Mouse (Mus musculus) heart, embryonic 15.5 days (tissue): ENCODE measurements around the gene Stkld1. TPM values are rescaled to one million over a fixed set of nuclear protein-coding genes. Genes with fewer than 3 reads are reported as not detected.

Source experiments
- ATAC-seq: fragments of 200-750 bp; cut with Nextera tagmentation; replicated peaks from 2 replicates; pipeline ENCODE4 v1.8.0; 2017; ENCODE audit warnings: low read depth, moderate TSS enrichment; ENCODE audit not compliant: insufficient number of reproducible peaks, insufficient read depth, low FRiP score
- H3K27ac ChIP-seq: fragments of 300-500 bp; sonication (generic); 2 replicates; pipeline ENCODE4 v1.5.1; 2015; ENCODE audit warnings: mild to moderate bottlenecking, inconsistent platforms
- H3K27me3 ChIP-seq: fragments of 300-500 bp; sonication (generic); 2 replicates; pipeline ENCODE4 v1.6.1; 2015; ENCODE audit warnings: inconsistent platforms
- H3K36me3 ChIP-seq: fragments of 300-500 bp; sonication (generic); 2 replicates; pipeline ENCODE4 v1.6.1; 2015; ENCODE audit warnings: mild to moderate bottlenecking, inconsistent platforms
- H3K4me1 ChIP-seq: fragments of 300-500 bp; sonication (generic); replicated peaks from 2 replicates; pipeline ENCODE4 v1.6.1; 2015; ENCODE audit warnings: inconsistent platforms
- H3K4me2 ChIP-seq: fragments of 300-500 bp; sonication (generic); 2 replicates; pipeline ENCODE4 v1.6.1; 2015; ENCODE audit warnings: inconsistent platforms, mild to moderate bottlenecking, moderate library complexity
- H3K4me3 ChIP-seq: fragments of 300-500 bp; sonication (generic); 2 replicates; pipeline ENCODE4 v1.5.1; 2015; ENCODE audit warnings: mild to moderate bottlenecking, inconsistent platforms
- H3K9ac ChIP-seq: fragments of 300-500 bp; sonication (generic); 2 replicates; pipeline ENCODE4 v1.6.1; 2015; ENCODE audit warnings: mild to moderate bottlenecking, inconsistent platforms
- H3K9me3 ChIP-seq: fragments of 300-500 bp; sonication (generic); replicated peaks from 2 replicates; pipeline ENCODE4 v1.6.1; 2016; ENCODE audit warnings: inconsistent platforms
- WGBS: fragments of 180-500 bp; shearing (Covaris S2); methylation state at CpG from one replicate; pipeline ENCODE4 v1.1.7; 2015; ENCODE audit warnings: mixed read lengths; 5-methylcytosine and 5-hydroxymethylcytosine counted together
- polyA plus RNA-seq: library from polyadenylated mRNA; unstranded; fragments of >200 nt; fragmentation: Nextera tagmentation; extraction: Ambion mirVana; gene quantifications from 2 replicates; pipeline ENCODE4 v1.2.1, GENCODE M21; 2015

The Stkld1 gene
- polyA plus RNA-seq, 1 experiment from 2014 or later = 0.11 TPM

DNA sequence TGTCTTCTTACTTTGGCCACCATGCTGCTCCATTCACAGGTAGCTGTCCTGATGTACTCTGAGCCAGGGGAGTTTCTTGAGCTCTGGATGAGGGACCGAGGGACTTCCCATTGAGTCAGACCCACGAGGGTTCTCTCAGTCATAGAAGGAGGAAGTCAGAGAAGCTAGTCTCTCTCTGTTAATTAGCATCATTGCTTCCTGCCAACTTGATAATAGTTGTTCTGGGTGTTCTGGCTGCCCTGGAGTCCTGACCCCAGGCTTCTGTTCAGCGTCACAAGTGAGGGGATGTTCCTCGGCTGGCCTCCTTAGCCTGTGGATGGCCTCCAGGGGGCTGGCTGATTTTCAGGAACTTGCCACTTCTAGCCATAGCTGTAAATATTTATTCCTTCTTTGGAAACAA, 40.1 kb downstream of the Stkld1 start:
- Histone ChIP-seq H3K27me3 (peaks cover 9% of the 10 kb centered on the region; the same call in 1 of the 2 replicates), H3K9ac (no peak overlapping the region), H3K4me2 (no peak overlapping the region), H3K9me3 (no peaks in the 10 kb centered on the region), H3K27ac (no peak overlapping the region), H3K4me3 (no peak overlapping the region), H3K36me3 (no peaks in the 10 kb centered on the region), H3K4me1 (no peaks in the 10 kb centered on the region)
- WGBS = 26% methylated on average over 4 of the region's 4 CpGs
- no peak for ATAC-seq

DNA sequence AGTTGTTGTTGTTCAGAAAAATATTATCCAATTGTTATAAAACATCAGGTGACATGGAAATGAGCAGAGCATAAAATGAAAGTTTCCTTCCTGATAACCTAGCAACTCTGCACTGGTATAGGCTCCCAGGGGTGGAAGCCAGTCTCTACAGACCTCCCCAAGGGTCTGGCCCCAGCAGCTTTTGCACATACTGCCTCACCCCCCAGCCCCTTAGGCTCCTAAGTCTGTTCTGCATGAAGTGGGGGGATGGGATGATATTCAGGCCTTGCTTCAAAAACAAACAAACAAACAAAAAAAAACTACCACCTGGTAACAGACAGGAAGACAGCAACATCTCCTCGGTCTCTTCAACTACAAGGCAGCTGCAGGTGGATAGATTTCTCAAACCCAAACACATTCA, 46.5 kb downstream of the Stkld1 start:
- WGBS = 69% methylated on average over 1 of the region's 1 CpGs
- H3K9ac ChIP-seq = no peak overlapping the region
- no peaks in the 10 kb centered on the region for H3K9me3 ChIP-seq
- ATAC-seq = no peak
- H3K27ac ChIP-seq = no peak overlapping the region
- H3K4me3 ChIP-seq = no peak overlapping the region
- peaks cover 4% of the 10 kb centered on the region; the same call in 1 of the 2 replicates for H3K27me3 ChIP-seq
- no peaks in the 10 kb centered on the region for H3K4me1 ChIP-seq
- H3K4me2 ChIP-seq = no peak overlapping the region
- no peaks in the 10 kb centered on the region for H3K36me3 ChIP-seq

DNA sequence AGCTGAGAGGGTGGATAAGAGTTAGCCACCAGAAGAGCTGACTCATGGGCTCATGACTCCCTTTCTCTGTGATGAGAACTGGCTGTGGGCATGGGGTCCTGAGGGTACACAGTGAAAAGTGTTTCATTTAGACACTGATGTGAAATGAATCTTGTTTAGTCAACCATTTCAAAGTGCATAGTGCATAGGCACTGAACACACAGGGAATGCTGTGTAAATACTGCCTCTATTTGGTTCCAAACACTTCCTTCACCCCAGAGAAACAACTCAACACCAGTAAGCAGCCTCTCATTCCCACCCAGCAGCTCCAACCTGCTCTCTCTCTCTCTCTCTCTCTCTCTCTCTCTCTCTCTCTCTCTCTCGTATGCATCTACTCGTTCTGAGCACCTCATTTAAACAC, 50.3 kb downstream of the Stkld1 start:
- no peak overlapping the region for H3K9ac ChIP-seq
- WGBS = 68% methylated on average over 2 of the region's 2 CpGs

DNA sequence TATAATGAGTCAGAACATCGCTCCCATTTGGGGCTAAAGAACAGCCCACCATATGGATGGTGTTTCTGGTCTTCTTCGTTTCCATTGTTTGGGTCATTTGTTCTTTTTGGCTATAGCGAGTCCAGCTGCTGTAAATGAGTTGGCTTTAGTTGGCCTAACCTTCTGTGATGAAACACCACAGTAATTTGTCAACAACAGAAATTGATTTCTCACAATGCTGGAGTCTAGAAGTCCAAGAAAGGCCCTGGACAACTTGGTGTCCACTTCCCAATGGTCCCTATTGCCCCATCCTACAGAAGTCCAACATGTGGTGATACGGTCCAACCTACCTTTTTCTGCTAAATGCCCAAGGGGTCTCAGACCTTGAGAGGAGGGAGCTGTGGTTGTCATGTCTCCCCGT, 50.8 kb downstream of the Stkld1 start:
- Histone ChIP-seq H3K4me1 (no peaks in the 10 kb centered on the region), H3K27me3 (peaks cover 4% of the 10 kb centered on the region; the same call in 1 of the 2 replicates), H3K9ac (no peak overlapping the region), H3K27ac (no peak overlapping the region), H3K4me3 (no peak overlapping the region), H3K9me3 (no peaks in the 10 kb centered on the region), H3K36me3 (no peaks in the 10 kb centered on the region), H3K4me2 (no peak overlapping the region)
- 78% methylated on average over 5 of the region's 5 CpGs for WGBS
- ATAC-seq = no peak

More for the DNA sequence above, 50.3 kb downstream of the Stkld1 start:
- ATAC-seq = no peak
- Histone ChIP-seq H3K4me1 (no peaks in the 10 kb centered on the region), H3K9me3 (no peaks in the 10 kb centered on the region), H3K4me2 (no peak overlapping the region), H3K27ac (no peak overlapping the region), H3K36me3 (no peaks in the 10 kb centered on the region), H3K27me3 (peaks cover 4% of the 10 kb centered on the region; the same call in 1 of the 2 replicates), H3K4me3 (no peak overlapping the region)

DNA sequence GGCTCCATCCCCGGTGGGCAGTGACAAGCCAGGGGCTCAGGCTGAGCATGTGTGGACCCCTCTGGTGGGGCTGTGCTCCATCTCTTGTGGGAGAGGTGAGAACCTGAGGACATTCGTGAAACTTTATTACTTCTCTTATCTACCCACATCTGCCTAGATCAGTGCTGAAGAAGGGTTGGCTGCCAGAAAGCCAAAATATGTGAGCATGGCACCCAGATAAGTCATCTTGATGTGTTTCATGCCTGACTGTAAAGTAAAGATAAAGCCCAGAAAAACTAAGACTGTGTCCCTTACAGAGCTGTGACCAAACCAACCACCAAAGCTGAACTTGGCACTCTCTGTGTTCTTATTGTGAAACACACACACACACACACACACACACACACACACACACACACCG, 60.1 kb downstream of the Stkld1 start:
- no peak overlapping the region for H3K4me3 ChIP-seq
- H3K9ac ChIP-seq = no peak overlapping the region
- ATAC-seq = no peak
- WGBS = 65% methylated on average over 3 of the region's 3 CpGs
- no peak overlapping the region for H3K27ac ChIP-seq
- no peaks in the 10 kb centered on the region for H3K27me3 ChIP-seq
- no peaks in the 10 kb centered on the region for H3K9me3 ChIP-seq
- H3K4me1 ChIP-seq = no peaks in the 10 kb centered on the region
- H3K36me3 ChIP-seq = no peaks in the 10 kb centered on the region
- H3K4me2 ChIP-seq = no peak overlapping the region

DNA sequence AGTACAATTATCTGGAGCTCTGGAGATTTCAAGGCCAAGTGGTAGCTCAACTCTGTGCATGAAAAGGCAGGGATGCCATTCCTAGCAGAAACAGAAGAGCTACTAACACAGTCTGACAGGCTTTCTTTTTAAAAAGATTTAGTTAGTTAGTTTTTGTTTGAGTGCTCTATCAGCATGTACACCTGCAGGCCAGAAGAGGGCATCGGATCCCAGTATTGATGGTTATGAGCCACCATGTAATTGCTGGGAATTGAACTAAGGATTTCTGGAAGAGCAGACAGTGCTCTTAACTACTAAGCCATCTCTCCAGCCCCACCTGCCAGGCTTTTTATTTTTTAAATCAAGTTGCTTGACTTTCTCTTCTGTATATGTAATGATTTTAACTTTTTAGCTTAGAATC, 63.7 kb downstream of the Stkld1 start:
- no peaks in the 10 kb centered on the region for H3K4me1 ChIP-seq
- 83% methylated on average over 1 of the region's 1 CpGs for WGBS
- ATAC-seq = no peak
- no peaks in the 10 kb centered on the region for H3K27me3 ChIP-seq
- no peak overlapping the region for H3K4me2 ChIP-seq
- H3K27ac ChIP-seq = no peak overlapping the region
- no peaks in the 10 kb centered on the region for H3K9me3 ChIP-seq
- no peak overlapping the region for H3K9ac ChIP-seq
- H3K36me3 ChIP-seq = no peaks in the 10 kb centered on the region
- no peak overlapping the region for H3K4me3 ChIP-seq

DNA sequence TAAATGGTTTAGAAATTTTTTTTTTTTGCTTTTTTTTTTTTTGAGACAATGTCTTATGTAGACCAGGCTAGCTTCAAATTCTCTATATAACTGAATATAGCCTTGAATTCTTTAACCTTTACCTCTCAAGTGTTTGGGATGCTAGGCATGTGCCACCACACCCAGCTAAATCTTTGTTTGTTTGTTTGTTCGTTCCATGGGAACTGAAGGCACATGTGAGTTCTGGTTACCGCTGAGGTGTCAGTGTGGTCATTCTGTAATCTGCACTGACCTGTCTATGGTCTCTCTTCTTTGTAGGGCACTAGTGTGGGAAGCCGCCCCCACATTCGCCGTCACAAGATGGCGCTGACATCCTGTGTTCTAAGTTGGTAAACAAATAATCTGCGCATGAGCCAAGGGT, 64.1 kb downstream of the Stkld1 start:
- ATAC-seq = no peak
- 86% methylated on average over 7 of the region's 7 CpGs for WGBS
- H3K9me3 ChIP-seq = no peaks in the 10 kb centered on the region
- H3K27me3 ChIP-seq = no peaks in the 10 kb centered on the region
- no peak overlapping the region for H3K4me2 ChIP-seq
- no peaks in the 10 kb centered on the region for H3K36me3 ChIP-seq
- H3K9ac ChIP-seq = no peak overlapping the region
- H3K4me3 ChIP-seq = no peak overlapping the region
- H3K27ac ChIP-seq = no peak overlapping the region
- H3K4me1 ChIP-seq = no peaks in the 10 kb centered on the region

Other genes with a start within 250 kb of the Stkld1 start
- gene Abo, start 69.1 kb upstream of the Stkld1 start, polyA plus RNA-seq = not detected in 2 replicates
- gene Surf6, start 31.2 kb upstream of the Stkld1 start, polyA plus RNA-seq = 13.5 and 15.9 TPM in 2 replicates
- gene Med22, start 23.4 kb upstream of the Stkld1 start, polyA plus RNA-seq = 35.2 and 43.8 TPM in 2 replicates
- 314 and 345 TPM in 2 replicates for gene Rpl7a, start 23.3 kb upstream of the Stkld1 start, polyA plus RNA-seq
- 28.9 and 31.6 TPM in 2 replicates for gene Surf2, start 17.7 kb upstream of the Stkld1 start, polyA plus RNA-seq
- 44.6 and 45.3 TPM in 2 replicates for gene Surf1, start 17.5 kb upstream of the Stkld1 start, polyA plus RNA-seq
- gene Surf4, start 119 bp upstream of the Stkld1 start, polyA plus RNA-seq = 157 and 192 TPM in 2 replicates
- gene Rexo4, start 30.3 kb downstream of the Stkld1 start, polyA plus RNA-seq = 23.6 and 29.7 TPM in 2 replicates
- gene Adamts13, start 39.4 kb downstream of the Stkld1 start, polyA plus RNA-seq = not detected in 2 replicates
- 35.4 and 48.3 TPM in 2 replicates for gene Cacfd1, start 75.9 kb downstream of the Stkld1 start, polyA plus RNA-seq
- gene Slc2a6, start 94.0 kb downstream of the Stkld1 start, polyA plus RNA-seq = 0.26 and 0.57 TPM in 2 replicates
- 0.18 and 0.42 TPM in 2 replicates for gene Mymk, start 138.1 kb downstream of the Stkld1 start, polyA plus RNA-seq
- gene Adamtsl2, start 145.3 kb downstream of the Stkld1 start, polyA plus RNA-seq = 12.3 and 13.8 TPM in 2 replicates
- gene Fam163b, start 208.4 kb downstream of the Stkld1 start, polyA plus RNA-seq = 0.39 and 0.67 TPM in 2 replicates
- 0.60 and 6.5 TPM in 2 replicates for gene Dbh, start 231.2 kb downstream of the Stkld1 start, polyA plus RNA-seq